Mouse (Mus musculus) effector memory CD4-positive, alpha-beta T cell, adult 7 months (primary cell): ENCODE data around the gene Hccs. TPM values are rescaled to one million over a fixed set of nuclear protein-coding genes. Genes with fewer than 3 reads are reported as not detected.

Experiments used
- polyA plus RNA-seq: library from polyadenylated mRNA; unstranded; fragments of 100-300 nt; shearing (Covaris generic); gene quantifications from one replicate; pipeline ENCODE4 v1.2.1, GENCODE M21; 2017

Gene Hccs
- 55.5 TPM for polyA plus RNA-seq

GRCm38 (mm10) chrX:169319945-169320667 is at the start of gene Hccs:
Gene Hccs (minus strand): TSS chrX:169320372.

Other genes starting within 250 kb of the Hccs start
- not detected for gene Amelx, start 133.2 kb downstream of the Hccs start, polyA plus RNA-seq